12 mouse cellular contexts compared by ENCODE assay signal in the genomic region with DNA sequence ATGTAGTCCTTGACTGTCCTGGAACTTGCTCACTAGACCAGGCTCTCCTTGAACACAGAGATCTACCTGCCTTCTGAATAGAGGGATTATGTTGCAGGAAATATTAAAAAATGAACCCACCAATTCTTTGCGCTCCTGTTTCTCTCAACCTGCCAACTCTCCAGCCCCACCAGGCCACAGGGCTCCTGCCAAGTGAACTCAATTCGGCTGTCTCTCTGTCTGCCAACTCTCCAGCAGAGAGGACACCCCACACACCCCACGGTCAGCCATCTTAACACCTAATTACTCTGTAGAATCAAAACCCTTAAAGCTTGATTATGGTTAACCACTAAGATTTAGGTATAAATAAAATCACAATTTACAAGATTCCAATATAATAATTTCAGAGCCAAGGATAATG.
"Had no signal": no experiment of that assay in that cellular context is flagged by ENCODE, and none has a peak within 500 bp of the region (broad histone marks: within the 10 kb centered on the region; RNA-seq: fewer than 3 reads in every experiment).

No protein-coding gene starts in this region.

- DNase-seq: retina, postnatal 1 day; right cerebral cortex, adult 18-20 months; right cerebral cortex, postnatal 14 days; right cerebral cortex, postnatal 25 days; right cerebral cortex, postnatal 4 days; spleen, adult 18-20 months; thymus, adult 18-20 months; thymus, adult 2 months; thymus, postnatal 14 days; thymus, postnatal 25 days; thymus, postnatal 36 days; thymus, postnatal 4 days had no signal
